Mouse (Mus musculus) hindbrain, postnatal 0 days (tissue): ENCODE measurements around the gene Gbf1. TPM values are rescaled to one million over a fixed set of nuclear protein-coding genes. Genes with fewer than 3 reads are reported as not detected.

Experiments used
- ATAC-seq: fragments of 200-750 bp; cut with Nextera tagmentation; 2 replicates; pipeline ENCODE4 v1.8.0; 2017; ENCODE audit warnings: mild to moderate bottlenecking, moderate TSS enrichment, moderate library complexity
- DNase-seq: peaks from one replicate; pipeline ENCODE4 v3.0.0-alpha.2; 2015; ENCODE audit warnings: low spot score
- H3K27ac ChIP-seq: fragments of 300-500 bp; sonication (generic); 2 replicates; pipeline ENCODE4 v1.5.1; 2014; ENCODE audit warnings: mild to moderate bottlenecking
- H3K27me3 ChIP-seq: fragments of 300-500 bp; sonication (generic); 2 replicates; pipeline ENCODE4 v1.6.1; 2014; ENCODE audit warnings: low read length, mixed read lengths; ENCODE audit not compliant: insufficient read depth
- H3K36me3 ChIP-seq: fragments of 300-500 bp; sonication (generic); 2 replicates; pipeline ENCODE4 v1.6.1; 2014; ENCODE audit warnings: low read length, mixed read lengths; ENCODE audit not compliant: insufficient read depth
- H3K4me1 ChIP-seq: fragments of 300-500 bp; sonication (generic); 2 replicates; pipeline ENCODE4 v1.6.1; 2014; ENCODE audit warnings: antibody characterized with exemption, low read length, mixed read lengths; ENCODE audit not compliant: insufficient read depth
- H3K4me2 ChIP-seq: fragments of 300-500 bp; sonication (generic); 2 replicates; pipeline ENCODE4 v1.6.1; 2014; ENCODE audit warnings: low read depth, mild to moderate bottlenecking, low read length, moderate library complexity, mixed read lengths
- H3K4me3 ChIP-seq: fragments of 300-500 bp; sonication (generic); 2 replicates; pipeline ENCODE4 v1.5.1; 2014; ENCODE audit warnings: low read length
- H3K9ac ChIP-seq: fragments of 300-500 bp; sonication (generic); replicated peaks from 2 replicates; pipeline ENCODE4 v1.6.1; 2014; ENCODE audit warnings: mild to moderate bottlenecking, low read length, moderate library complexity, mixed read lengths
- H3K9me3 ChIP-seq: fragments of 300-500 bp; sonication (generic); 2 replicates; pipeline ENCODE4 v1.6.1; 2016; ENCODE audit warnings: low read length, mixed read lengths
- CTCF ChIP-seq: IDR thresholded peaks from 2 replicates; pipeline ENCODE4 v1.5.1; 2016; ENCODE audit warnings: antibody characterized with exemption, control low read depth, low read depth
- WGBS: fragments of 180-500 bp; shearing (Covaris S2); extraction: QIAGEN DNeasy Blood & Tissue Kit; methylation state at CpG from one replicate; pipeline ENCODE4 v1.1.7; 2014; 5-methylcytosine and 5-hydroxymethylcytosine counted together
- polyA plus RNA-seq: library from polyadenylated mRNA; unstranded; fragments of >200 nt; fragmentation: Nextera tagmentation; extraction: Ambion mirVana; gene quantifications from 2 replicates; pipeline ENCODE4 v1.2.1, GENCODE M21; 2015
- total RNA-seq: library from RNA; depleted of rRNA; stranded (reverse); fragments of >200 nt; gene quantifications from 2 replicates; pipeline ENCODE4 v1.2.3, GENCODE M21; 2014

Gbf1 gene
- total and polyA plus RNA-seq, 2 experiments from 2014 or later = 52.0 to 63.7 TPM

GRCm38 (mm10) chr19:46225506-46225905, 73.2 kb downstream of the Gbf1 start:
- H3K27ac ChIP-seq = no peak overlapping the region
- 37% methylated on average over 4 of the region's 4 CpGs for WGBS
- no peak overlapping the region for H3K4me2 ChIP-seq
- no peak overlapping the region for H3K4me3 ChIP-seq
- DNase-seq = peak; percentile 36
- H3K4me1 ChIP-seq = no peaks in the 10 kb centered on the region; the same call in 1 of the 2 replicates
- no peak for ATAC-seq
- no peaks in the 10 kb centered on the region for H3K9me3 ChIP-seq
- H3K27me3 ChIP-seq = no peaks in the 10 kb centered on the region
- no peaks in the 10 kb centered on the region for H3K36me3 ChIP-seq
- H3K9ac ChIP-seq = no peak overlapping the region
- TF ChIP-seq CTCF = no peak

- WGBS = 92% methylated on average over 3 of the region's 3 CpGs
- Histone ChIP-seq H3K4me2 (no peak overlapping the region), H3K36me3 (no peaks in the 10 kb centered on the region), H3K27me3 (no peaks in the 10 kb centered on the region), H3K4me1 (no peaks in the 10 kb centered on the region; the same call in 1 of the 2 replicates), H3K27ac (no peak overlapping the region), H3K4me3 (no peak overlapping the region), H3K9ac (no peak overlapping the region), H3K9me3 (no peaks in the 10 kb centered on the region)
- DNase-seq (no peak), ATAC-seq (no peak)
- TF ChIP-seq CTCF = no peak
Observed at GRCm38 (mm10) chr19:46226295-46226694, 74.0 kb downstream of the Gbf1 start.

DNA sequence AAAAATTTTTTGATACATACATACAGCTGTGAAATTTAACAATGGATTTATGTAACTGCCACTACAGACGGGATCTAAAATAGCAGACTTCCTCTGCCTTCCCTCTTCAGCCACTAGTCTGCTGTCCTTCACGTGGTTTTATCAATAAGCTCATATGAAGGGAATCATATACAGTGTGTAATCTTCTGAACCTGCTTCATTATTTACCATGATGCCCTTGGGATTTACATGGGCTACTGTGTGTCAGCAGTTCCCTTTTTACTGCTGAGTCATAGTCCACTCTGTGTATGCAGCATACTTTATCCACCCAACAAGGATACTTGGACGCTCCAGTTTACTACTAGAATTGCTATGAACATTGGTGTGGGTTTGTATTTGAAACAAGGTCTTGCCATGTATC, 75.0 kb downstream of the Gbf1 start:
- no peak for ATAC-seq
- H3K4me1 ChIP-seq = no peaks in the 10 kb centered on the region; the same call in 1 of the 2 replicates
- no peaks in the 10 kb centered on the region for H3K36me3 ChIP-seq
- no peak overlapping the region for H3K4me3 ChIP-seq
- DNase-seq = no peak
- H3K27ac ChIP-seq = no peak overlapping the region
- H3K27me3 ChIP-seq = no peaks in the 10 kb centered on the region
- no peaks in the 10 kb centered on the region for H3K9me3 ChIP-seq
- H3K9ac ChIP-seq = no peak overlapping the region
- WGBS = 96% methylated on average over 3 of the region's 3 CpGs
- H3K4me2 ChIP-seq = no peak overlapping the region
- TF ChIP-seq CTCF = no peak

GRCm38 (mm10) chr19:46234450-46234849, 82.1 kb downstream of the Gbf1 start:
- H3K27me3 ChIP-seq = no peaks in the 10 kb centered on the region
- H3K27ac ChIP-seq = no peak overlapping the region
- no peak for TF ChIP-seq CTCF
- 73% methylated on average over 2 of the region's 2 CpGs for WGBS
- H3K4me2 ChIP-seq = no peak overlapping the region
- no peaks in the 10 kb centered on the region for H3K9me3 ChIP-seq
- H3K9ac ChIP-seq = no peak overlapping the region
- H3K36me3 ChIP-seq = no peaks in the 10 kb centered on the region
- no peak for DNase-seq
- H3K4me3 ChIP-seq = no peak overlapping the region
- no peaks in the 10 kb centered on the region for H3K4me1 ChIP-seq
- no peak for ATAC-seq

DNA sequence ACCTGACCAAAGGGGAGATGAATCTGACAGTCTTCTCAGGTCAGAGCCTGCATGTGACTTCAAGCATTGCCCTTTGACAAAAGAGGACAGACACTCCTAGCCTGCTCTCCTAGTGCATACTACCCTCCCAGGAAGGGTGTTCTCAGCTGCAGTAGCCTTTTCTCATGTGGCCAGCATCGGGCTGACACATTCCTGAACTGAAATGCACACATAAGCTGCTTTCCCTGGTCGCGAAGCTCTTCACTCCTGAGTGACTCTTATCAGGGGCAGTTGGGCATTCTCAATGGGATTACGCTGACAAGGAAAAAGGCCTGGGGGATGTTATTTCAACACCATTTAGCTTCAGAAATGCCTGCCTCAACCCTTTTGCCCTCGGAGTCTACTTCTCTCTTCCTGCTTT, 84.3 kb downstream of the Gbf1 start:
- ATAC-seq = no peak

GRCm38 (mm10) chr19:46240246-46240645, 87.9 kb downstream of the Gbf1 start:
- no peak overlapping the region for H3K9ac ChIP-seq
- no peaks in the 10 kb centered on the region for H3K4me1 ChIP-seq
- no peak overlapping the region for H3K27ac ChIP-seq
- H3K27me3 ChIP-seq = no peaks in the 10 kb centered on the region
- ATAC-seq (no peak), DNase-seq (no peak)
- no peak overlapping the region for H3K4me3 ChIP-seq
- H3K36me3 ChIP-seq = no peaks in the 10 kb centered on the region
- no peaks in the 10 kb centered on the region for H3K9me3 ChIP-seq
- WGBS = 60% methylated on average over 2 of the region's 2 CpGs
- H3K4me2 ChIP-seq = no peak overlapping the region
- TF ChIP-seq CTCF = no peak

More for the DNA sequence above, 84.3 kb downstream of the Gbf1 start:
- Histone ChIP-seq H3K27ac (no peak overlapping the region), H3K9ac (no peak overlapping the region), H3K4me1 (no peaks in the 10 kb centered on the region), H3K27me3 (no peaks in the 10 kb centered on the region), H3K4me2 (no peak overlapping the region), H3K4me3 (no peak overlapping the region), H3K36me3 (no peaks in the 10 kb centered on the region), H3K9me3 (no peaks in the 10 kb centered on the region)
- no peak for DNase-seq
- no peak for TF ChIP-seq CTCF
- 45% methylated on average over 5 of the region's 5 CpGs for WGBS

DNA sequence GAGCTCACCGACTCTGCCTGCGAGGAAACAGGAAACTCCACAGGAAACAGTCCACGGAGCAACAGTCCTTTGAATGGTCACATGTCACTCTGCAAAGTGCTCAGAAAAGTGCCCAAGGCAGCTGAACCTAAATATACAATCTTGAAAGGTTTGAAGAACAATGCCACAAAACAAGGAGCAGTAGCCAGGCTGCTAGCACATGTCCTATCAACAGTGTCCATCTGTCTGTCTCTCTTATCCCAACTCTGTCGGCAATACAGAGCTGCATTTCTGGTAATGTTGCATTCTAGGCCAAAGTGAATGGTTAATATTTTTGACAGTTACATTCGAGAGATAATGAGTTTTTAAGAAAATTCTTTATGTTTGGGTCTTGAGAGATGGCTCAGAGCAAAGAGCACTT, 90.1 kb downstream of the Gbf1 start:
- Histone ChIP-seq H3K4me2 (no peak overlapping the region), H3K27ac (no peak overlapping the region), H3K9ac (no peak overlapping the region), H3K4me1 (no peaks in the 10 kb centered on the region), H3K36me3 (peaks cover 8% of the 10 kb centered on the region; the same call in 1 of the 2 replicates), H3K27me3 (no peaks in the 10 kb centered on the region), H3K4me3 (no peak overlapping the region), H3K9me3 (no peaks in the 10 kb centered on the region)
- no peak for TF ChIP-seq CTCF
- ATAC-seq (no peak), DNase-seq (no peak)
- 79% methylated on average over 5 of the region's 5 CpGs for WGBS
